Mouse (Mus musculus) liver, embryonic 14.5 days (tissue): ENCODE results near the gene Pla2g4e.

ENCODE experiments used
- CTCF ChIP-seq: IDR thresholded peaks from 2 replicates; pipeline ENCODE4 v1.5.1; 2016; ENCODE audit warnings: antibody characterized with exemption, low read depth, control low read depth
- EP300 ChIP-seq: IDR thresholded peaks from 2 replicates; pipeline ENCODE4 v1.6.1; 2016; ENCODE audit warnings: antibody characterized with exemption, low read depth

GRCm38 (mm10) chr2:120244679-120245420 lies at the start of gene Pla2g4e:
- no peak for TF ChIP-seq CTCF
- no peak for TF ChIP-seq EP300
